Mouse (Mus musculus): Measurements from ENCODE around the gene Saa4. TPM values are rescaled to one million over a fixed set of nuclear protein-coding genes. Genes with fewer than 3 reads are reported as not detected.
A peak's percentile ranks its signal among the peaks of the same experiment; 100 is the strongest.

Gene Saa4
- polyA plus RNA-seq, 1 experiment from 2014 or later = 2.2 TPM

DNA sequence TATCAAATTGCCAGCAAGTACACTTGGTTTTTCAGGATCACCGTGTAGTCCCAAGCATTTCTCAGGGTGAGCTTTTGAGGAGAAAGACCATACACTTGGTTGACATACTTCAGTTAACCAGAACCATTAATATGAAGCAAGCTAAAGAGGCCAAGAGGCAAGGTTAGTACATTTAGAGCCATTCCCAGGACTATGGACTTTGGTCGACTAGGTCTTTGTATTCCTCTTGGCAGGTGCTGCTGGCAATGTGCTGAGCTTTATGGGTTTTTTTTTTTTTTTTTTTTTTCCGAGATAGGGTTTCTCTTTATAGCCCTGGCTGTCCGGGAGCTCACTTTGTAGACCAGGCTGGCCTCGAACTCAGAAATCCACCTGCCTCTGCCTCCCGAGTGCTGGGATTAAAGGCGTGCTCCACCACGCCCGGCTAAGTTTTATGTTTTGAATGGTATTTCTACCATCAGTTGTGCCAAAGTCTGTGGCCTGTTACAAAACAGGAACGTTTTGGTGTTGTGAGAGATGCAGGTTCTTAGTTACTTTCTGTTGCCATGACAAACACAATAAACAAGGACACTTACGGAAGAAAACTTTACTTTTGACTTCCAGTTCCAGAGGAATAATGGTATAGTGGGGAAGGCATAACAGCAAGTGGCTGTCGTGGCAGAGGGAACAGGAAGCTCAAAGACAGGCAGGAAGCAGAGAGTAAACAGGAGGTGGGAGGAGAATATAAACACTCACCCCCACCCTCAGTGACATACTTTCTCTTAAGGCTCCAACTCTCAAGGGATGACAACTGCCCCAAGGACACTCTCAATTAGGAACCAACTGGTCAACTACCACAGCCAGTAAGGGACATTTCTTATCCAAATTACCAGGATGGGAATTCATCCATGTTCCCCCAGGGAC, 6.4 kb upstream of the Saa4 start:
- ATAC-seq = no peak
- Histone ChIP-seq H3K36me3 (no peaks in the 10 kb centered on the region), H3K4me3 (no peak overlapping the region), H3K4me2 (no peak overlapping the region), H3K9ac (no peak overlapping the region), H3K9me3 (replicated peaks) (no peaks in the 10 kb centered on the region), H3K27me3 (replicated peaks) (no peaks in the 10 kb centered on the region), H3K27ac (no peak overlapping the region), H3K4me1 (no peaks in the 10 kb centered on the region)
- WGBS (ENCODE audit: insufficient replicate concordance) = 58% methylated on average over 12 of the region's 12 CpGs

DNA sequence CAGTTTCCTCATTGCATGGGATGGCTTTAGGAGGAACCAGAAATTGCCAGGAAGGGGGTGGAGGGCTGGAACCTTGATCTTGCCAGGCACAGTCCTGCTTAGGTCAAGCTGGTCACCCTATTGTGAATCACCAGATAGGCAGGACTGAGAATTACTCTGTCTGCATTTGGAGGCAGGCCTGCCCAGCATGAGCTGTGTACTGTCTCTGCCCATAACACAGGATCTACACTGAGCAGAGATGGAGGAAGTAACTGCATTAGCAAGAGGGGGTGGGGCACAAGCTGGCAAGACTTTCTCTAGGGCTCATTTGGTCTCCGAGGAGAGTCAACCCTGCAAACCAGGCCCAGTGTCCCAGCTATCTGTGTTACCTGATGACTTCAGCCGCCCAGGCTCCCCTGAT, 2.6 kb upstream of the Saa4 start:
- Histone ChIP-seq H3K27ac (no peak overlapping the region), H3K4me3 (no peak overlapping the region), H3K36me3 (no peaks in the 10 kb centered on the region), H3K27me3 (replicated peaks) (no peaks in the 10 kb centered on the region), H3K4me2 (no peak overlapping the region), H3K9ac (no peak overlapping the region), H3K9me3 (replicated peaks) (no peaks in the 10 kb centered on the region), H3K4me1 (no peaks in the 10 kb centered on the region)
- no peak for ATAC-seq
- WGBS (ENCODE audit: insufficient replicate concordance) = 47% methylated on average over 2 of the region's 2 CpGs

DNA sequence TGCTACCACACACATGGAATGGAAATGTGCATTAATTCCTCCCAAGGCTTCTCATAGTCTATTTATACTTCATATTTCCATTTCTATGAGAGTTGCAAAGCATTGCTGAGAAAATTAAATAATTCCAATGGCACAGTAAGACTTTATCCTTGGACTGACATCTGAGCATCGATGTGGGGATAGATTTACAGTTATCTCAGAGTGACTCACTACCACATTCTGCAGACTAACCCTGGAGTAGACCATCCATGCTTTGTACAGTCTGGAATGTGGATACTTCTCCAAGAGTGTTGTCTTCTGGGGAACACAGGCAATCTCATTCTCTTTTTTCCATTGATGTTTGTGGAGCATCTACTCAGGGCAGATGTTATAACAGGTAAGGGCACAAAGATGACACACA, 4.8 kb downstream of the Saa4 start:
- H3K4me3 ChIP-seq = no peak overlapping the region
- H3K4me2 ChIP-seq = no peak overlapping the region
- ATAC-seq = no peak
- H3K27me3 ChIP-seq (replicated peaks) = 0 out of 2 replicates have a peak, but pooled peaks cover 11% of the 10 kb centered on the region
- H3K36me3 ChIP-seq = no peaks in the 10 kb centered on the region
- no peak overlapping the region for H3K9ac ChIP-seq
- no peaks in the 10 kb centered on the region for H3K4me1 ChIP-seq
- 70% methylated on average over 1 of the region's 1 CpGs for WGBS (ENCODE audit: insufficient replicate concordance)
- no peak overlapping the region for H3K27ac ChIP-seq
- H3K9me3 ChIP-seq (replicated peaks) = no peaks in the 10 kb centered on the region

DNA sequence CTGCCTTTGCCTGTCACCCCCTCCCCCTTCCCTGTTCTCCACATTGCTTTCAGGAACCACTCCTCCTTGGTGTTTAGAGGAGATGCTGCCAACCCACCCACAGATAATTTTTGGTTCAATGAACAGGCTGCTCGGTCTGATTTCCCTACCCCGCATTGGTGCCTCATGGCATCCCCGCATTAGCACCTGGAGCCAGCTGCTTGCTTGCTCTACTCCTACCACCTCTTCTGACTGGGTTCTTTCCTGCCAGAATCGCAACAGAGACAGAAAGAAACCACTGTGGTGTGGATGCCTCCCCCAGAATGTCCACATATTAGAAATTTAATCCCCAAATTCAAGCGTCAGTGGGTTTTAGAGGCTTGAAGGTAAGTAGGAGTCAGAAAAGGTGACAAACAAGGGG, 8.0 kb downstream of the Saa4 start:
- WGBS (ENCODE audit: insufficient replicate concordance) = 58% methylated on average over 5 of the region's 5 CpGs
- Histone ChIP-seq H3K4me2 (no peak overlapping the region), H3K9ac (no peak overlapping the region), H3K36me3 (no peaks in the 10 kb centered on the region), H3K27me3 (replicated peaks) (peaks cover 20% of the 10 kb centered on the region), H3K4me3 (no peak overlapping the region), H3K9me3 (replicated peaks) (no peaks in the 10 kb centered on the region), H3K4me1 (peaks cover 10% of the 10 kb centered on the region; the same call in 1 of the 2 replicates), H3K27ac (no peak overlapping the region)
- ATAC-seq = no peak; the same call in 1 of the 2 replicates

DNA sequence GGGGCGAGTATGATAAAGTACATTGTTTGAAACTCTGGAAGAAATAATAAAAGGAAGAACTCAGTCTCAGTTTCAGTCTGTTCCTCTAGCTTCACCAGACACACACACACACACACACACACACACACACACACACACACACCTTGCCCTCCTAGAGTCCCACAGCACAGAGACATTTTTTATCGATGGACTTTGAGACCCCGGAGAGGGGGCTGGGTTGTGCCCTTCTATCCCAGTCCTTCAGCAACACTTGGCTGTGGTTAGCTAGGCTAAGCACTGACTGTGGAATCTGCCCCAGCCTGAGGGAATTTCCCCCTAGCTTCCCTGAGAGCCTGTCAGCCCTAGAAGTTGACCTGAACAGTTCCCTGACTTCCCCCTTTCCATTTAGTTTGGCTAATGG, 8.6 kb downstream of the Saa4 start:
- Histone ChIP-seq H3K9ac (no peak overlapping the region), H3K4me3 (no peak overlapping the region), H3K4me2 (no peak overlapping the region), H3K36me3 (no peaks in the 10 kb centered on the region), H3K27me3 (replicated peaks) (peaks cover 20% of the 10 kb centered on the region), H3K9me3 (replicated peaks) (no peaks in the 10 kb centered on the region), H3K27ac (0 out of 2 replicates have a peak overlapping the region, but pooled peaks have one; percentile 2), H3K4me1 (peaks cover 10% of the 10 kb centered on the region; the same call in 1 of the 2 replicates)
- WGBS (ENCODE audit: insufficient replicate concordance) = 67% methylated on average over 3 of the region's 3 CpGs
- ATAC-seq = peak; percentile 57; the same call in 1 of the 2 replicates

DNA sequence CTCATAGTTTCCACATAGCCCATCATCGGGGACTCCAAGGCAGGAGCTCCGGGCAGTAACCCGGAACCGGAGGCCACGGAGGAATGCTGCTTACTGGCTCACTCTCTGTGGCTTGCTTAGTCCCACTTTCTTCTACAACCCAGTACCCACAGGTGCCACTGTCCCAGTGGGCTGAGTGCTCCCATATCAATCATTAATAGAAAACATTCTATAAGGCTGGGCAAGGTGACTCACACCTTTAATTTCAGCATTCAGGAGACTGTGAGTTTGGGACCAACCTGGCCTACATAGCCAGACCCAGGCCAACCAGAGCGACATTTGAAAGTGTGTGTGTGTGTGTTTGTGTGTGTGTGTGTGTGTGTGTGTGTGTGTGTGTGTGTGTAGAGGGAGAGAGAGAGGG, 9.0 kb downstream of the Saa4 start:
- Histone ChIP-seq H3K4me3 (no peak overlapping the region), H3K36me3 (no peaks in the 10 kb centered on the region), H3K9ac (no peak overlapping the region), H3K27me3 (replicated peaks) (peaks cover 22% of the 10 kb centered on the region), H3K9me3 (replicated peaks) (no peaks in the 10 kb centered on the region), H3K27ac (no peak overlapping the region), H3K4me1 (peaks cover 10% of the 10 kb centered on the region; the same call in 1 of the 2 replicates), H3K4me2 (no peak overlapping the region)
- WGBS (ENCODE audit: insufficient replicate concordance) = 87% methylated on average over 6 of the region's 6 CpGs
- ATAC-seq = no peak

DNA sequence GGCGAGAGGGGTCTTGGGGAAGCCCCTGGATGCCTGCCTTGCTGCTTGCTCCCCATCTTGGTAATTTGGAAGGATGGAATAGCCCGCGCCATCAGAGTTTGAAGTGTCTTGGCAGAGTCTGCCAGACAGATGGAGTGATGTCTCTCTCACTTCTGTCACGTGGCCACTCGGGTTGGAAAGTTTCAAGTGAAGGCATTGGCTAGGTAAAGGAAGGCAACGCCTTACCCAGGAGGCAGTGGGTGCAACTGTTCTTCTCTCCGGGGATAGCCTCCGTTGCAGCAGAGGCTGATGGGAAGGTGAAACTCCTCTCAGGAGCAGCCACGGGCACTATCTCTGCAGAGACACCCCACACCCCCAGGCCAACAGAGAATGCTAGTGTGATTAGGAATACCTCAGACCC, 11.9 kb downstream of the Saa4 start:
- Histone ChIP-seq H3K27me3 (replicated peaks) (peaks cover 23% of the 10 kb centered on the region), H3K27ac (peak overlapping the region; percentile 42; the same call in 1 of the 2 replicates), H3K36me3 (no peaks in the 10 kb centered on the region), H3K4me1 (peaks cover 10% of the 10 kb centered on the region; the same call in 1 of the 2 replicates), H3K4me3 (no peak overlapping the region), H3K9ac (no peak overlapping the region), H3K9me3 (replicated peaks) (no peaks in the 10 kb centered on the region), H3K4me2 (no peak overlapping the region)
- 58% methylated on average over 9 of the region's 9 CpGs for WGBS (ENCODE audit: insufficient replicate concordance)
- no peak for ATAC-seq

DNA sequence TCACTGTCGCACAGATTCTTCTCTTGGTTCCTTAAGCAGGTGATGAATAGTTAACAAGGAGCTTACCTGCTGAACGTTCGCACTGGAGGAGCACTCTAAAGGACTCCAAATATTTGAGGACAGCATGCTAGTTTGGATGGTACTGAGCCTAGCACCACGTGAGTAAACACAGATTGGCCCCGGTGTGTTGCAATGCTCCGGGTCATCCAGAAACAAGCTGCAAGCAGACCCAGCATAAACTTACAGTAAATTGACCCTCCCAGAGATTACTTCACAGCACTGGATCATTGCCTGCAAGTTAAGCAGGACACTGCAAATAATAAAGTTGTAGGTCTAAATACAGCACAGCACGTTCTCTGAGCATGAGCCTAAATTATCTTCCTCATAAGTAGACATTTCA, 12.9 kb downstream of the Saa4 start:
- H3K4me1 ChIP-seq = peaks cover 10% of the 10 kb centered on the region; the same call in 1 of the 2 replicates
- peaks cover 23% of the 10 kb centered on the region for H3K27me3 ChIP-seq (replicated peaks)
- no peaks in the 10 kb centered on the region for H3K9me3 ChIP-seq (replicated peaks)
- no peak overlapping the region for H3K4me2 ChIP-seq
- H3K4me3 ChIP-seq = no peak overlapping the region
- H3K27ac ChIP-seq = peak overlapping the region; percentile 42; the same call in 1 of the 2 replicates
- no peaks in the 10 kb centered on the region for H3K36me3 ChIP-seq
- H3K9ac ChIP-seq = no peak overlapping the region
- peak; percentile 70 for ATAC-seq
- 61% methylated on average over 7 of the region's 7 CpGs for WGBS (ENCODE audit: insufficient replicate concordance)

DNA sequence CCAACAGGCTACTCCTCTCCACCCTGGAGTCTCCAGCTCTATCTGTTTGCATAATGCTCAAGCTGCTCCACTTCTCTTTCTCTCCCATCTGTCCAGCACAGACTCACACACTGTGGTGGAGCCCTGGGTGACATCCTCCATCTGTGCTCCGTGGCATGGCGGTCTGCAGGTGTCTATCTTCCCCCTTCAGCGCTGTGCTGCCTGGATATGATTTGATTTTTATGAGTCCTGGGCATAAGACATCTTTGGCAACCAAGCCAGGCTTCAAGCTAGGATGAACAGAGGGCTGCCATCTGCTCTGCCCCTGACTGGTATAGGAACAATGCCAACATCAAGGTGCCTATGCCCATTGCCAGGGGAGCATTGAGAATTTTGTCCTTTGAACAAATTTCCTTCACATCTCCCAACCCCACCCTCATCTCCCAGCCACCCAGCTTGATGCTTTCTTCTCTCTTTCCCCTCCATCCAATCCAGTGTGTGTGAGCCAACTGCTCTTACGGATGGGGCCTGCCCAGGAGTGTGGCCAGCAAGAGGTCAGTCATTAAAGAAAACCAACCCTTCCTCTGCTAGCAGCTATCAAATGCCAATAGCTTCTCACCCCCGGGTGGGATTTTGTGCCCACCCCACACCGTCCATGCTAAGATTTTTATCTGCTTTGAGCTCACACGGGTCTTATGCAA, 13.7 kb downstream of the Saa4 start:
- Histone ChIP-seq H3K4me3 (no peak overlapping the region), H3K27me3 (replicated peaks) (peaks cover 23% of the 10 kb centered on the region), H3K9ac (no peak overlapping the region), H3K4me1 (peaks cover 10% of the 10 kb centered on the region; the same call in 1 of the 2 replicates), H3K27ac (no peak overlapping the region), H3K9me3 (replicated peaks) (no peaks in the 10 kb centered on the region), H3K36me3 (no peaks in the 10 kb centered on the region), H3K4me2 (no peak overlapping the region)
- 0 out of 2 replicates have a peak, but pooled peaks have one; percentile 4 for ATAC-seq
- 65% methylated on average over 7 of the region's 7 CpGs for WGBS (ENCODE audit: insufficient replicate concordance)

DNA sequence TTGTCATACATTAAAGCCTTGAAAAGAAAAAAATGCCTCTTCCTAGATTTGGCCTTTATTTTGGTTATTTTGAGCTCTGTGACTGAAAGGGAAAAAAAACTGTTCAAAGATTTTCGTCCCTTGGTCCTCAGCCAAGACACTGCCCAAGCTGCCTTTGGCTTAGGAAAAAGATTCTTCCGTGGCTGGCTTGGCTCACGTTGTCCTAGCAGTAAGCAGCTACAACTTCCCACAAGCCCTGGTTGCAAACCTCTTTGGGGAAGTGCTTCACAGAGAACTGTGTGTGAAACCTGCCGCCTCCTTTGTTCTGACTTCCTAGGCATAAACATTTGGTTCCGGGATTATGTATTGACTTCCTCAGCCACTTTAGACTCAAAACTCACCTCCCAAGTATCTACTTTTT, 15.5 kb downstream of the Saa4 start:
- Histone ChIP-seq H3K9ac (no peak overlapping the region), H3K36me3 (no peaks in the 10 kb centered on the region), H3K27ac (no peak overlapping the region), H3K4me1 (peaks cover 10% of the 10 kb centered on the region; the same call in 1 of the 2 replicates), H3K27me3 (replicated peaks) (peaks cover 17% of the 10 kb centered on the region), H3K4me2 (no peak overlapping the region), H3K9me3 (replicated peaks) (no peaks in the 10 kb centered on the region), H3K4me3 (no peak overlapping the region)
- no peak for ATAC-seq
- WGBS (ENCODE audit: insufficient replicate concordance) = 25% methylated on average over 5 of the region's 5 CpGs

DNA sequence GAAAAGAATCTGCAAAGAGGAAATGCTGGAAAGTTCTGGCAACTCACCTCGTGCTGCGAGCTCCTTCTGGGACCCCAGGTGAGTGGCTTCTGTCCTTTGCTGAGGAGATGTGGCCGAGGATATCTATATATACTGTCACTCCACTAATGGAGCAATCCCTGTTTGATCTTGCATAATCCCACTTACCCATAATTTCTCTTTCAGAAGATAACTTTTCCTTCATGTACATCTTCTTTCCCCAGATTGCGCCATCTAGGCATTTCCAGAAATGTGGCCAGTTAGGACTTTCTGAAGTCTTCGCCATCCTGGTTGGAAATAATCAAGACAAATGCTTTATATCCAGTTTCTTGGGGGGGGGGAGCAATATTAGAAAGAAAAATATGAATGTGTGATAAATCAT, 16.8 kb downstream of the Saa4 start, which contains the start of gene Saa3:
Saa3 (minus strand) TSS at position 101 of the 400 bp plus-strand sequence.
- Histone ChIP-seq H3K36me3 (no peaks in the 10 kb centered on the region), H3K4me1 (peaks cover 12% of the 10 kb centered on the region), H3K4me2 (no peak within 1 kb of the TSS), H3K9me3 (replicated peaks) (no peaks in the 10 kb centered on the region), H3K27me3 (replicated peaks) (peaks cover 14% of the 10 kb centered on the region), H3K9ac (no peak within 1 kb of the TSS), H3K27ac (no peak within 1 kb of the TSS), H3K4me3 (no peak within 1 kb of the TSS)
- no peak for ATAC-seq
- WGBS (ENCODE audit: insufficient replicate concordance) = 73% methylated on average over 5 of the region's 5 CpGs

DNA sequence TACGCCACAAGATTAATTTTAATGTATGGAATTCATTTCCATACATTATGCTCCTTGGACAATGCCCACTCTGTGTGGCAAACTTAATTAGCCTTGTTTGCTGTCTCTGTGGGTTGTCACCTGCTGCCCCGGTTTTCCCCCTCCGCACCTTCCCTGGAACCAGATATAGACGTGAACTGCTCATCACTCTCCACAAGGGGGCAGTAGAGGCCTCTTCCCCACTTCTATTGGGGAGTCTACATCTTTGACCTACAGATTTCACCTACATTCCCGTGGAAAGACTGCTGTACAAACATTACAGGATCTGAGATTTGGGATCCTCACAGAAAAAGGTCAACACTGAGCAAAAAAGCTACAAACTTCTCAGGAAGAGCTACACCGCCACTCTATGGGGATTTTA, 17.9 kb downstream of the Saa4 start:
- no peak for ATAC-seq
- H3K4me1 ChIP-seq = peaks cover 9% of the 10 kb centered on the region
- no peak overlapping the region for H3K27ac ChIP-seq
- H3K9ac ChIP-seq = no peak overlapping the region
- H3K9me3 ChIP-seq (replicated peaks) = no peaks in the 10 kb centered on the region
- 22% methylated on average over 6 of the region's 6 CpGs for WGBS (ENCODE audit: insufficient replicate concordance)
- no peak overlapping the region for H3K4me2 ChIP-seq
- peaks cover 9% of the 10 kb centered on the region; the same call in 1 of the 2 replicates for H3K27me3 ChIP-seq (replicated peaks)
- H3K36me3 ChIP-seq = no peaks in the 10 kb centered on the region
- no peak overlapping the region for H3K4me3 ChIP-seq

All from liver, embryonic 12.5 days (tissue).